Mouse (Mus musculus) ES-E14 (cell line): ENCODE data around the gene Astn2.

Experiments
- HCFC1 ChIP-seq: IDR thresholded peaks from 2 replicates; pipeline ENCODE4 v1.6.1; 2012; ENCODE audit warnings: low read length, inconsistent platforms, borderline replicate concordance; ENCODE audit not compliant: insufficient read depth
- MAFK ChIP-seq: IDR thresholded peaks from 2 replicates; pipeline ENCODE4 v1.6.1; 2014; ENCODE audit warnings: mild to moderate bottlenecking, low read depth, low read length, inconsistent platforms; ENCODE audit not compliant: insufficient read depth
- ZC3H11A ChIP-seq: IDR thresholded peaks from 2 replicates; pipeline ENCODE4 v1.6.1; 2012; ENCODE audit warnings: low read depth, mild to moderate bottlenecking, inconsistent platforms, low read length, borderline replicate concordance
- ZNF384 ChIP-seq: IDR thresholded peaks from 2 replicates; pipeline ENCODE4 v1.6.1; 2012; ENCODE audit warnings: low read depth, low read length, inconsistent platforms

GRCm38 (mm10) chr4:65399457-65399856 lies 1005.0 kb downstream of the Astn2 start:
- TF ChIP-seq ZNF384, result no peak
- TF ChIP-seq MAFK, result no peak
- TF ChIP-seq HCFC1, result no peak
- no peak for TF ChIP-seq ZC3H11A
